Mouse (Mus musculus) fibroblast of lung, adult 2 months (primary cell): Measurements from ENCODE around the gene Pter.

Experiments used
- DNase-seq: peaks from one replicate; pipeline ENCODE4 v3.0.0-alpha.2; 2011; ENCODE audit warnings: low read depth

Gene Pter

GRCm38 (mm10) chr2:13009261-13009972 lies 85.6 kb downstream of the Pter start:
- DNase-seq, result no peak

- no peak for DNase-seq
These were observed 86.2 kb downstream of the Pter start for GRCm38 (mm10) chr2:13010030-13010459.

- no peak for DNase-seq
These were observed 86.9 kb downstream of the Pter start for GRCm38 (mm10) chr2:13010460-13011341.

GRCm38 (mm10) chr2:13011472-13011871 lies 87.6 kb downstream of the Pter start, which contains the start of gene C1ql3:
Gene C1ql3, minus strand, starts transcription at chr2:13011806.
- DNase-seq, result no peak

GRCm38 (mm10) chr2:13011973-13012372 lies 88.1 kb downstream of the Pter start:
- no peak for DNase-seq

GRCm38 (mm10) chr2:13018382-13018781 lies 94.5 kb downstream of the Pter start:
- no peak for DNase-seq

GRCm38 (mm10) chr2:13018861-13019260 lies 95.0 kb downstream of the Pter start:
- no peak for DNase-seq

- peak; percentile 35 for DNase-seq
These were observed 114.9 kb downstream of the Pter start for GRCm38 (mm10) chr2:13038772-13039171.

GRCm38 (mm10) chr2:13039785-13040184 lies 115.9 kb downstream of the Pter start:
- no peak for DNase-seq

GRCm38 (mm10) chr2:13044555-13044954 lies 120.7 kb downstream of the Pter start:
- DNase-seq, result no peak

GRCm38 (mm10) chr2:13048649-13049048 lies 124.8 kb downstream of the Pter start:
- no peak for DNase-seq
